9 mouse cellular contexts compared by ENCODE assay signal in genomic region chr9:31912553-31912920, GRCm38 (mm10). TPM values are rescaled to one million over a fixed set of nuclear protein-coding genes. Genes with fewer than 3 reads are reported as not detected.
A peak's percentile ranks its signal among the peaks of the same experiment; 100 is the strongest.
DNase-seq lines count a peak whose midpoint lies in the region; ATAC-seq and TF ChIP-seq lines count a peak whose summit lies in the region.
"Had no signal": no experiment of that assay in that cellular context is flagged by ENCODE, and none has a peak within 500 bp of the region (broad histone marks: within the 10 kb centered on the region; RNA-seq: fewer than 3 reads in every experiment).

No protein-coding gene starts in this region.

- H3K4me3 ChIP-seq in left cerebral cortex, adult 2 months, result peak overlapping the region; percentile 54
- H3K4me3 ChIP-seq in forebrain, embryonic 10.5 days, result peak overlapping the region; percentile 63
- peak overlapping the region; percentile 54 for H3K4me3 ChIP-seq in intestine, embryonic 15.5 days (replicated peaks)
- H3K4me3 ChIP-seq in neural tube, embryonic 14.5 days (ENCODE audit: low read depth, low read length), result peak overlapping the region; percentile 45

- intact Hi-C loops in left cerebral cortex, adult 2 months (cut with DNase I), result loop anchor here (2.0 to 5.0 kb wide), 2 partner anchors 54 to 115 kb away; no protein-coding TSS in a partner anchor
- intact Hi-C loops in left cerebral cortex, postnatal 14 days (cut with DNase I), result loop anchor here (5.0 to 10.0 kb wide), 3 partner anchors 55 to 350 kb away; no protein-coding TSS in a partner anchor

- ATAC-seq in intestine, embryonic 15.5 days, result no peak
- ATAC-seq in neural tube, embryonic 14.5 days (ENCODE audit: low read depth), result no peak
- ATAC-seq: Patski had no signal

- no peaks in the 10 kb centered on the region for H3K9me3 ChIP-seq in forebrain, embryonic 10.5 days
- H3K9me3 ChIP-seq in intestine, embryonic 15.5 days, result no peaks in the 10 kb centered on the region
- H3K9me3 ChIP-seq in neural tube, embryonic 14.5 days (ENCODE audit: control insufficient read depth, low read length), result no peaks in the 10 kb centered on the region

- DNase-seq in left cerebral cortex, adult 2 months (ENCODE audit: extremely low spot score in 1 of 2, low spot score in 2 of 2), result no peak
- no peak for DNase-seq in left cerebral cortex, postnatal 14 days (ENCODE audit: low spot score in 2 of 2)
- DNase-seq in forebrain, embryonic 10.5 days (ENCODE audit: extremely low spot score, low spot score), result peak; percentile 20
- DNase-seq in frontal cortex, postnatal 36 days (ENCODE audit: low spot score in 2 of 2), result no peak
- DNase-seq in adrenal gland, adult 8-10 months, result no peak
- no peak for DNase-seq in adrenal gland, adult 2 months

- H3K27ac ChIP-seq in left cerebral cortex, adult 2 months, result no peak overlapping the region
- no peak overlapping the region for H3K27ac ChIP-seq in forebrain, embryonic 10.5 days
- no peak overlapping the region for H3K27ac ChIP-seq in intestine, embryonic 15.5 days
- no peak overlapping the region for H3K27ac ChIP-seq in neural tube, embryonic 14.5 days (ENCODE audit: low read depth, low read length)

- H3K36me3 ChIP-seq in forebrain, embryonic 10.5 days (replicated peaks), result no peaks in the 10 kb centered on the region
- H3K36me3 ChIP-seq in intestine, embryonic 15.5 days, result no peaks in the 10 kb centered on the region
- H3K36me3 ChIP-seq in neural tube, embryonic 14.5 days (ENCODE audit: control insufficient read depth, insufficient read depth, low read length), result no peaks in the 10 kb centered on the region

- no peak for TF ChIP-seq CTCF in left cerebral cortex, adult 2 months (IDR thresholded peaks at IDR 0.05)

- peaks cover 30% of the 10 kb centered on the region for H3K4me1 ChIP-seq in forebrain, embryonic 10.5 days
- H3K4me1 ChIP-seq in intestine, embryonic 15.5 days (replicated peaks), result peaks cover 20% of the 10 kb centered on the region; the same call in 1 of the 2 replicates
- peaks cover 13% of the 10 kb centered on the region for H3K4me1 ChIP-seq in neural tube, embryonic 14.5 days (ENCODE audit: control insufficient read depth, insufficient read depth, low read length)

- WGBS in forebrain, embryonic 10.5 days, result under 1% methylated on average over 16 of the region's 16 CpGs
- 4% methylated on average over 16 of the region's 16 CpGs for WGBS in intestine, embryonic 15.5 days
- 2% methylated on average over 16 of the region's 16 CpGs for WGBS in neural tube, embryonic 14.5 days

- peak overlapping the region; percentile 97 for H3K4me2 ChIP-seq in intestine, embryonic 15.5 days (replicated peaks)
- peak overlapping the region; percentile 94 for H3K4me2 ChIP-seq in neural tube, embryonic 14.5 days (ENCODE audit: low read depth, low read length)

- no peak overlapping the region for H3K9ac ChIP-seq in intestine, embryonic 15.5 days
- H3K9ac ChIP-seq in neural tube, embryonic 14.5 days (replicated peaks; ENCODE audit: low read depth, low read length), result no peak overlapping the region

- H3K27me3 ChIP-seq in forebrain, embryonic 10.5 days (ENCODE audit: poor library complexity, severe bottlenecking), result peaks cover 100% of the 10 kb centered on the region
- peaks cover 65% of the 10 kb centered on the region for H3K27me3 ChIP-seq in intestine, embryonic 15.5 days (replicated peaks)
- peaks cover 55% of the 10 kb centered on the region for H3K27me3 ChIP-seq in neural tube, embryonic 14.5 days (ENCODE audit: control insufficient read depth, insufficient read depth, low read length)

RNA-seq across cellular contexts. Expression of gene Barx2, which starts 0.7 kb away (rescaled TPM):
- total RNA-seq in left cerebral cortex, adult 2 months (2021), result 1 to 10 TPM; 5.0 to 6.8 TPM
- 1 to 10 TPM; 7.8 to 9.0 TPM for total RNA-seq in left cerebral cortex, postnatal 14 days (2021)
- polyA plus RNA-seq in forebrain, embryonic 10.5 days (2016; fragmentation: Nextera tagmentation; extraction: Ambion mirVana), result not detected in 2 replicates
- polyA plus RNA-seq in intestine, embryonic 15.5 days (2015; fragmentation: Nextera tagmentation; extraction: Ambion mirVana), result 0.14 and 0.21 TPM in 2 replicates
- polyA plus RNA-seq in neural tube, embryonic 14.5 days (2014; fragmentation: Nextera tagmentation; extraction: Ambion mirVana), result not detected in 2 replicates
- not detected for total RNA-seq in adrenal gland, adult 8-10 months (2022)
- not detected for total RNA-seq in adrenal gland, adult 2 months (2021)
- 0.04 TPM in 1 of 2 replicates, not detected in the other for polyA plus RNA-seq in adrenal gland, adult 2 months (2012; rRNA removed)

Comparison
In these comparisons a context has a peak if more than half of its experiments do, and no peak if none do; other contexts are left out.
1. RNA of gene Barx2, which starts 0.7 kb away (total RNA-seq): 7.8 to 9.0 TPM in left cerebral cortex, postnatal 14 days and 5.0 to 6.8 TPM in left cerebral cortex, adult 2 months; not detected in adrenal gland, adult 2 months and not detected in adrenal gland, adult 8-10 months; every median in the first group is over 4 times any median in the second.
2. Peak in every context shown above with its lines, with median percentiles within 50 percentile points of each other: H3K4me3 ChIP-seq.